Comparison of ENCODE assay signal across 13 mouse cellular contexts in genomic region chr3:87115726-87116540, GRCm38 (mm10). TPM values are rescaled to one million over a fixed set of nuclear protein-coding genes. Genes with fewer than 3 reads are reported as not detected.
DNase-seq lines count a peak whose midpoint lies in the region; ATAC-seq and TF ChIP-seq lines count a peak whose summit lies in the region.
"Had no signal": no experiment of that assay in that cellular context is flagged by ENCODE, and none has a peak within 500 bp of the region (broad histone marks: within the 10 kb centered on the region; RNA-seq: fewer than 3 reads in every experiment).

No protein-coding gene starts in this region.

- no peak overlapping the region for H3K27ac ChIP-seq in hindbrain, postnatal 0 days
- no peak overlapping the region for H3K27ac ChIP-seq in hindbrain, embryonic 11.5 days (ENCODE audit: low read depth, low read length)
- H3K27ac ChIP-seq in brown adipose tissue, adult 24 weeks (replicated peaks; ENCODE audit: low read depth, low read length), result peak overlapping the region; percentile 76
- H3K27ac ChIP-seq in intestine, postnatal 0 days (ENCODE audit: low read depth, low read length), result peak overlapping the region; percentile 35
- H3K27ac ChIP-seq: left cerebral cortex, adult 2 months had no signal

- TF ChIP-seq CTCF in hindbrain, postnatal 0 days (IDR thresholded peaks at IDR 0.05; ENCODE audit: low read depth), result no peak
- TF ChIP-seq CTCF in intestine, postnatal 0 days (IDR thresholded peaks at IDR 0.05; ENCODE audit: low read depth), result no peak

- 80% methylated on average over 6 of the region's 6 CpGs for WGBS in hindbrain, postnatal 0 days
- WGBS in hindbrain, embryonic 11.5 days, result 84% methylated on average over 6 of the region's 6 CpGs
- WGBS in intestine, postnatal 0 days, result 79% methylated on average over 6 of the region's 6 CpGs

- H3K4me1 ChIP-seq in hindbrain, postnatal 0 days (ENCODE audit: insufficient read depth, low read length), result peaks cover 5% of the 10 kb centered on the region; the same call in 1 of the 2 replicates
- H3K4me1 ChIP-seq in hindbrain, embryonic 11.5 days (replicated peaks; ENCODE audit: control insufficient read depth, insufficient read depth, low read length), result no peaks in the 10 kb centered on the region
- peaks cover 2% of the 10 kb centered on the region for H3K4me1 ChIP-seq in brown adipose tissue, adult 24 weeks (ENCODE audit: control insufficient read depth, insufficient read depth, insufficient read length, low read length)
- H3K4me1 ChIP-seq in intestine, postnatal 0 days (replicated peaks; ENCODE audit: control insufficient read depth, insufficient read depth, low read length), result no peaks in the 10 kb centered on the region

- no peak overlapping the region for H3K9ac ChIP-seq in hindbrain, postnatal 0 days (replicated peaks; ENCODE audit: low read length)
- H3K9ac ChIP-seq in hindbrain, embryonic 11.5 days (ENCODE audit: low read depth, low read length), result no peak overlapping the region
- H3K9ac ChIP-seq in intestine, postnatal 0 days (ENCODE audit: low read depth, low read length), result no peak overlapping the region

- no peaks in the 10 kb centered on the region for H3K9me3 ChIP-seq in hindbrain, postnatal 0 days (ENCODE audit: low read length)
- no peaks in the 10 kb centered on the region for H3K9me3 ChIP-seq in hindbrain, embryonic 11.5 days (ENCODE audit: control insufficient read depth, low read length)
- H3K9me3 ChIP-seq in intestine, postnatal 0 days (ENCODE audit: control insufficient read depth), result no peaks in the 10 kb centered on the region

- 0 out of 2 replicates have a peak, but pooled peaks have one; percentile 27 for ATAC-seq in hindbrain, postnatal 0 days
- ATAC-seq in hindbrain, embryonic 11.5 days (ENCODE audit: low FRiP score), result no peak
- no peak for ATAC-seq in intestine, postnatal 0 days

- peak; percentile 47 for DNase-seq in adrenal gland, adult 2 months
- DNase-seq in adrenal gland, postnatal 25 days, result no peak
- DNase-seq in hindbrain, postnatal 0 days (ENCODE audit: low spot score), result no peak
- no peak for DNase-seq in hindbrain, embryonic 11.5 days (ENCODE audit: low spot score)
- no peak for DNase-seq in right cerebral cortex, postnatal 25 days
- no peak for DNase-seq in layer of hippocampus, postnatal 14 days (ENCODE audit: low spot score in 2 of 2)
- DNase-seq: cerebellum, postnatal 14 days; kidney, adult 8-10 months; thymus, postnatal 4 days had no signal

- H3K4me3 ChIP-seq in hindbrain, postnatal 0 days (ENCODE audit: low read length), result no peak overlapping the region
- H3K4me3 ChIP-seq in hindbrain, embryonic 11.5 days (ENCODE audit: low read depth, low read length), result no peak overlapping the region
- H3K4me3 ChIP-seq in brown adipose tissue, adult 24 weeks (ENCODE audit: insufficient read depth, low read depth, low read length), result no peak overlapping the region
- H3K4me3 ChIP-seq in intestine, postnatal 0 days (ENCODE audit: low read depth, low read length), result no peak overlapping the region
- H3K4me3 ChIP-seq: left cerebral cortex, adult 2 months had no signal

- H3K27me3 ChIP-seq in hindbrain, postnatal 0 days (ENCODE audit: insufficient read depth, low read length), result no peaks in the 10 kb centered on the region
- no peaks in the 10 kb centered on the region for H3K27me3 ChIP-seq in hindbrain, embryonic 11.5 days (ENCODE audit: control insufficient read depth, insufficient read depth, low read length)
- no peaks in the 10 kb centered on the region for H3K27me3 ChIP-seq in intestine, postnatal 0 days (replicated peaks; ENCODE audit: control insufficient read depth, insufficient read depth, low read length)

- no peak overlapping the region for H3K4me2 ChIP-seq in hindbrain, postnatal 0 days (ENCODE audit: low read depth, low read length)
- no peak overlapping the region for H3K4me2 ChIP-seq in hindbrain, embryonic 11.5 days (replicated peaks; ENCODE audit: low read depth, low read length)
- H3K4me2 ChIP-seq in intestine, postnatal 0 days (replicated peaks; ENCODE audit: low read depth), result no peak overlapping the region

- no peaks in the 10 kb centered on the region for H3K36me3 ChIP-seq in hindbrain, postnatal 0 days (ENCODE audit: insufficient read depth, low read length)
- H3K36me3 ChIP-seq in hindbrain, embryonic 11.5 days (ENCODE audit: control insufficient read depth, insufficient read depth, low read length), result no peaks in the 10 kb centered on the region
- no peaks in the 10 kb centered on the region for H3K36me3 ChIP-seq in intestine, postnatal 0 days (ENCODE audit: control insufficient read depth, insufficient read depth)

RNA-seq across cellular contexts. Expression of gene Kirrel, which starts 58.6 kb away (rescaled TPM):
- 10 to 100 TPM; 12.5 to 22.0 TPM for total RNA-seq in adrenal gland, adult 2 months (2021)
- polyA plus RNA-seq in adrenal gland, adult 2 months (2012; rRNA removed), result 9.9 and 11.2 TPM in 2 replicates
- 15.2 and 18.1 TPM in 2 replicates for total RNA-seq in adrenal gland, postnatal 25 days (2021)
- 7.2 and 11.3 TPM in 2 replicates for total RNA-seq in hindbrain, postnatal 0 days (2014; rRNA removed)
- 2.9 and 3.2 TPM in 2 replicates for polyA plus RNA-seq in hindbrain, postnatal 0 days (2015; fragmentation: Nextera tagmentation; extraction: Ambion mirVana)
- polyA plus RNA-seq in hindbrain, embryonic 11.5 days (2014; fragmentation: Nextera tagmentation; extraction: Ambion mirVana), result 7.3 and 11.5 TPM in 2 replicates
- polyA plus RNA-seq in brown adipose tissue, adult 24 weeks (2012; ENCODE audit: insufficient read depth, insufficient read length, missing spikeins), result 3.5 and 4.8 TPM in 2 replicates
- 3.8 and 4.4 TPM in 2 replicates for polyA plus RNA-seq in intestine, postnatal 0 days (2015; fragmentation: Nextera tagmentation; extraction: Ambion mirVana)
- 1 to 10 TPM; 4.7 to 4.8 TPM for total RNA-seq in layer of hippocampus, postnatal 14 days (2021)
- total RNA-seq: MEL had no signal

Comparison
In these comparisons a context has a peak if more than half of its experiments do, and no peak if none do; other contexts are left out.
1. H3K27ac ChIP-seq: peak in brown adipose tissue, adult 24 weeks (single experiment) and intestine, postnatal 0 days (single experiment); none in hindbrain, postnatal 0 days (single experiment) and hindbrain, embryonic 11.5 days (single experiment).